9 mouse cellular contexts compared by ENCODE assay signal in genomic region chr12:17176041-17176756, GRCm38 (mm10). TPM values are rescaled to one million over a fixed set of nuclear protein-coding genes. Genes with fewer than 3 reads are reported as not detected.
DNase-seq lines count a peak whose midpoint lies in the region; ATAC-seq and TF ChIP-seq lines count a peak whose summit lies in the region.
"Had no signal": no experiment of that assay in that cellular context is flagged by ENCODE, and none has a peak within 500 bp of the region (broad histone marks: within the 10 kb centered on the region; RNA-seq: fewer than 3 reads in every experiment).

No protein-coding gene starts in this region.

- peaks cover 29% of the 10 kb centered on the region for H3K4me1 ChIP-seq in heart, embryonic 10.5 days
- no peaks in the 10 kb centered on the region for H3K4me1 ChIP-seq in kidney, adult 2 months (ENCODE audit: control insufficient read depth, insufficient read depth, low read length)
- H3K4me1 ChIP-seq in limb, embryonic 11.5 days (ENCODE audit: control insufficient read depth, insufficient read depth, low read length), result peaks cover 5% of the 10 kb centered on the region
- H3K4me1 ChIP-seq in midbrain, embryonic 14.5 days (ENCODE audit: control insufficient read depth, insufficient read depth, low read length), result 0 out of 2 replicates have a peak, but pooled peaks cover 4% of the 10 kb centered on the region

- peak; percentile 72 for ATAC-seq in limb, embryonic 11.5 days (ENCODE audit: insufficient number of reproducible peaks, low FRiP score, low TSS enrichment, low read depth)
- peak; percentile 78 for ATAC-seq in midbrain, embryonic 14.5 days (ENCODE audit: low FRiP score, low TSS enrichment)

- peak overlapping the region; percentile 65 for H3K27ac ChIP-seq in heart, embryonic 10.5 days
- no peak overlapping the region for H3K27ac ChIP-seq in kidney, adult 2 months (ENCODE audit: insufficient read depth, low read depth, low read length)
- H3K27ac ChIP-seq in limb, embryonic 11.5 days (replicated peaks; ENCODE audit: low read depth, low read length), result no peak overlapping the region
- H3K27ac ChIP-seq in midbrain, embryonic 14.5 days (replicated peaks; ENCODE audit: low read depth, low read length), result peak overlapping the region; percentile 74

- TF ChIP-seq CTCF in kidney, adult 2 months (conservative IDR thresholded peaks at IDR 0.05; ENCODE audit: insufficient read depth, insufficient read length, low read depth, low read length), result no peak

- TF ChIP-seq POLR2A in kidney, adult 2 months (IDR thresholded peaks at IDR 0.05; ENCODE audit: low read depth, low read length), result no peak

- peak; percentile 81 for DNase-seq in heart, embryonic 10.5 days (ENCODE audit: low spot score)
- DNase-seq in heart, postnatal 36 days, result no peak
- DNase-seq in adrenal gland, postnatal 36 days, result peak; percentile 38 to 52
- DNase-seq in frontal cortex, postnatal 14 days (ENCODE audit: low spot score in 2 of 2), result peak; percentile 68 to 75
- peak; percentile 36 for DNase-seq in kidney, adult 2 months
- peak; percentile 85 for DNase-seq in limb, embryonic 11.5 days (ENCODE audit: low spot score)
- DNase-seq in midbrain, embryonic 14.5 days, result peak; percentile 92
- peak; percentile 47 for DNase-seq in testis, postnatal 10 days (ENCODE audit: low spot score)

- H3K4me2 ChIP-seq in limb, embryonic 11.5 days (ENCODE audit: low read depth, severe bottlenecking), result peak overlapping the region; percentile 98
- H3K4me2 ChIP-seq in midbrain, embryonic 14.5 days (ENCODE audit: low read length), result peak overlapping the region; percentile 95

- H3K36me3 ChIP-seq in heart, embryonic 10.5 days, result no peaks in the 10 kb centered on the region
- no peaks in the 10 kb centered on the region for H3K36me3 ChIP-seq in kidney, adult 2 months (ENCODE audit: control insufficient read depth, insufficient read depth, low read length)
- no peaks in the 10 kb centered on the region for H3K36me3 ChIP-seq in limb, embryonic 11.5 days (ENCODE audit: control insufficient read depth, insufficient read depth, low read length)
- no peaks in the 10 kb centered on the region for H3K36me3 ChIP-seq in midbrain, embryonic 14.5 days (ENCODE audit: control insufficient read depth, insufficient read depth, low read length)
- H3K36me3 ChIP-seq: G1E had no signal

- H3K9me3 ChIP-seq in heart, embryonic 10.5 days, result no peaks in the 10 kb centered on the region
- H3K9me3 ChIP-seq in limb, embryonic 11.5 days (ENCODE audit: control insufficient read depth, low read length), result no peaks in the 10 kb centered on the region
- no peaks in the 10 kb centered on the region for H3K9me3 ChIP-seq in midbrain, embryonic 14.5 days (ENCODE audit: control insufficient read depth, low read length)
- H3K9me3 ChIP-seq: G1E had no signal

- H3K27me3 ChIP-seq in heart, embryonic 10.5 days (ENCODE audit: insufficient read depth, poor library complexity, severe bottlenecking), result peaks cover 45% of the 10 kb centered on the region
- no peaks in the 10 kb centered on the region for H3K27me3 ChIP-seq in kidney, adult 2 months (replicated peaks; ENCODE audit: control insufficient read depth, insufficient read depth, low read length)
- H3K27me3 ChIP-seq in limb, embryonic 11.5 days (ENCODE audit: control insufficient read depth, insufficient read depth, low read length), result peaks cover 21% of the 10 kb centered on the region
- H3K27me3 ChIP-seq in midbrain, embryonic 14.5 days (ENCODE audit: control insufficient read depth, insufficient read depth, low read length), result peaks cover 14% of the 10 kb centered on the region

- under 1% methylated on average over 54 of the region's 54 CpGs for WGBS in heart, embryonic 10.5 days
- WGBS in kidney, adult 2 months, result 3% methylated on average over 54 of the region's 54 CpGs
- WGBS in limb, embryonic 11.5 days, result under 1% methylated on average over 52 of the region's 54 CpGs
- WGBS in midbrain, embryonic 14.5 days, result under 1% methylated on average over 54 of the region's 54 CpGs

- H3K4me3 ChIP-seq in heart, embryonic 10.5 days, result peak overlapping the region; percentile 67
- peak overlapping the region; percentile 19; the same call in 1 of the 2 replicates for H3K4me3 ChIP-seq in kidney, adult 2 months (ENCODE audit: insufficient read depth, low read depth, low read length)
- H3K4me3 ChIP-seq in limb, embryonic 11.5 days (ENCODE audit: low read depth, low read length), result peak overlapping the region; percentile 50
- peak overlapping the region; percentile 65 for H3K4me3 ChIP-seq in midbrain, embryonic 14.5 days (replicated peaks; ENCODE audit: low read depth, low read length)

- intact Hi-C loops in heart, postnatal 36 days (cut with DNase I), result no loop called here

- H3K9ac ChIP-seq in limb, embryonic 11.5 days (ENCODE audit: low read length), result peak overlapping the region; percentile 59
- H3K9ac ChIP-seq in midbrain, embryonic 14.5 days (replicated peaks; ENCODE audit: low read length), result peak overlapping the region; percentile 74

RNA-seq across cellular contexts. Expression of gene Kcnf1, which starts 0.5 kb away (rescaled TPM):
- polyA plus RNA-seq in heart, embryonic 10.5 days (2016; fragmentation: Nextera tagmentation; extraction: Ambion mirVana), result 0.85 and 1.1 TPM in 2 replicates
- total RNA-seq in heart, postnatal 36 days (2021), result not detected
- under 1 TPM; 0.10 to 0.20 TPM for total RNA-seq in adrenal gland, postnatal 36 days (2021)
- 0.86 and 1.0 TPM in 2 replicates for polyA plus RNA-seq in kidney, adult 2 months (2012; rRNA removed)
- polyA plus RNA-seq in limb, embryonic 11.5 days (2014; fragmentation: Nextera tagmentation; extraction: Ambion mirVana), result 0.21 and 0.41 TPM in 2 replicates
- polyA plus RNA-seq in midbrain, embryonic 14.5 days (2014; fragmentation: Nextera tagmentation; extraction: Ambion mirVana), result 2.1 and 2.3 TPM in 2 replicates
- polyA plus RNA-seq: G1E had no signal

Comparison
In these comparisons a context has a peak if more than half of its experiments do, and no peak if none do; other contexts are left out.
1. DNase-seq: peak in heart, embryonic 10.5 days (single experiment), adrenal gland, postnatal 36 days (2 of 2), frontal cortex, postnatal 14 days (2 of 2), kidney, adult 2 months (single experiment), limb, embryonic 11.5 days (single experiment), midbrain, embryonic 14.5 days (single experiment) and testis, postnatal 10 days (single experiment); none in heart, postnatal 36 days (0 of 2).
2. H3K27ac ChIP-seq: peak in heart, embryonic 10.5 days (single experiment) and midbrain, embryonic 14.5 days (single experiment); none in kidney, adult 2 months (single experiment) and limb, embryonic 11.5 days (single experiment).
3. Peak in every context shown above with its lines, with median percentiles within 50 percentile points of each other: H3K4me3 ChIP-seq.